Mouse (Mus musculus): Measurements from ENCODE around the gene Egfl6.

GRCm38 (mm10) chrX:166626174-166626573 is 40.7 kb upstream of the Egfl6 start:
- TF ChIP-seq POLR2A (IDR thresholded peaks at IDR 0.05; ENCODE audit: insufficient read depth, low read depth, low read length) (no peak), CTCF (IDR thresholded peaks at IDR 0.05) (no peak)
